Mouse (Mus musculus) lung, adult 2 months (tissue): ENCODE results near the gene 1700001O22Rik. TPM values are rescaled to one million over a fixed set of nuclear protein-coding genes. Genes with fewer than 3 reads are reported as not detected.

ENCODE experiments used
- DNase-seq: peaks from one replicate; pipeline ENCODE4 v3.0.0; 2022
- H3K4me1 ChIP-seq: fragments of 200-500 bp; 2 replicates; pipeline ENCODE4 v1.6.1; 2011; ENCODE audit warnings: low read length; ENCODE audit not compliant: control insufficient read depth, insufficient read depth
- H3K4me3 ChIP-seq: fragments of 200-500 bp; replicated peaks from 2 replicates; pipeline ENCODE3; 2011; ENCODE audit warnings: low read depth, mild to moderate bottlenecking, control low read depth, low read length; ENCODE audit errors: extremely low read depth
- CTCF ChIP-seq: fragments of 200-500 bp; IDR thresholded peaks from 2 replicates; pipeline ENCODE4 v1.5.1; 2011; ENCODE audit warnings: mild to moderate bottlenecking, low read length, control low read depth; ENCODE audit not compliant: insufficient read depth
- POLR2A ChIP-seq: fragments of 200-500 bp; IDR thresholded peaks from 2 replicates; pipeline ENCODE4 v1.6.1; 2011; ENCODE audit warnings: low read depth, mild to moderate bottlenecking, control low read depth, low read length, borderline replicate concordance; ENCODE audit errors: extremely low read depth
- WGBS: fragments of 180-500 bp; shearing (Covaris S2); methylation state at CpG from one replicate; pipeline ENCODE4 v1.1.7; 2018; 5-methylcytosine and 5-hydroxymethylcytosine counted together
- polyA plus RNA-seq: library from polyadenylated mRNA; depleted of rRNA; stranded (reverse); fragments of >200 nt; gene quantifications from 2 replicates; pipeline ENCODE4 v1.2.3, GENCODE M21; 2012

The 1700001O22Rik gene
- polyA plus RNA-seq, 1 experiment = 1.8 TPM

DNA sequence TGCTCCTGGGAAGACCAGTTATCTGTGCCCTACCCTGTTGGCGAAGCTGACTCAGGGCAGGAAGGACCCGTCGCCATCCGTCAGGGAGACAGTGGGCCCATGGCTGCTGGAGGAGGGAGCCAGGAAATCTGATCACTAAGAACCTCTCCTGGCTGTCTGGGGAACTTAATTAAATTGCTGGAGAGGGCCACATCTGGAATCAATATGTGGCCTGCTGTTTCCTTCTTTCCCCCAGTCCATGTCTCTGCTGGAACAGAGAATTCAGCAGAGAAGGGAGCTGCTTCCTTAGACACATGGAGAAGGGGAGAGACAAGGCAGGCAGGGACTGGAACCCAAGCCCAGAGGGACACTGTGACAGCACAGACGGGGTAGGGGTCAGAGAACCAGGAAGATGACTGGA, 30.2 kb upstream of the 1700001O22Rik start:
- Histone ChIP-seq H3K4me1 (no peaks in the 10 kb centered on the region), H3K4me3 (no peak overlapping the region)
- DNase-seq = no peak
- TF ChIP-seq POLR2A (no peak), CTCF (no peak)
- 66% methylated on average over 5 of the region's 5 CpGs for WGBS

DNA sequence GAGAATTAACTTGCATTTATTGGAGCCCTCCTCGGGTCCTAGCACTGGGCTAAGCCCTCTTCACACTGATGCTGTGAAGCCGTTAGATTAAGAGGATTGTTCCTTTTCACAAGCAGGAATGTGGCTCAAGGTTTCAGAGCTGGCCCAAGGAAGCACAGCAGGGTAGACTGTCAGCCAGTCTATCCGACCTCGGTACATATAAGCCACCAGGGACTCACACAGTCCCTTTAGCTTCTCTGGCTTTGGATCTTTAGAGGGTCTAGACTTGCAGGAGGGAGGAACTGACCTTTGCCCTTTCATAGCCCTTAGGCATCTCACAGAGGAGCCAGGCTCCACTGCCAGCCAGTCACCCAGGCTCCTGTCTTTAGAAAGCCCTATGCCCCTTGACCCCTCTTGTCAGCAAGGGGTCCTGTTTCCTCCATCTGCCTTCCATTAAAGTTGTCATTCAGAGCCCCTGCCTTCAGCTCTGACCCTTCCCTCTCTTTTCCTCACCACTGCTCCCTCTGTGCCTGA, 26.9 kb upstream of the 1700001O22Rik start, which contains the start of gene Asb6:
Gene Asb6 (minus strand): TSS at position 51 of the 513 bp plus-strand sequence.
- Histone ChIP-seq H3K4me1 (peaks cover 7% of the 10 kb centered on the region), H3K4me3 (no peak within 1 kb of the TSS)
- 42% methylated on average over 4 of the region's 4 CpGs for WGBS
- DNase-seq = no peak
- TF ChIP-seq CTCF (no peak), POLR2A (no peak)

DNA sequence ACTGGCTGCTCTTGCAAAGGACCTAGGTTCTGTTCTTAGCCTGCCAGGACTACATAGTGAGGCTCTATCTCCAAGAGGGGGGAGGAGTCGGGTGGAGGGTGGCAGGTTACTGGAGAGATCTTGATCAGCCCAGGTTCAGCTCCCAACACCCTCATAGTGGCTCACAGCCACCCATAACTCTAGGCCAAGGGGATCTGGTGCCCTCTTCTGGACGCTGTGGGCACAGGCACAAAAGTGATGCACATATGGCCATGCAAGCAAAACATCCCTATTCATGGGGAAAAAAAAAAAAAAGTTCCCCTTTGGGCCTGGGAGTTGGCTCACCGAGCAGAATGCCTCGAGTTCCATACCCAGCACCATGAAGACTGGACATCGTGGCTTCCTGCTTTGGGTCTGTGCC, 25.9 kb upstream of the 1700001O22Rik start:
- 40% methylated on average over 5 of the region's 5 CpGs for WGBS
- TF ChIP-seq CTCF (peak; percentile 50), POLR2A (no peak)
- Histone ChIP-seq H3K4me1 (peaks cover 7% of the 10 kb centered on the region), H3K4me3 (no peak overlapping the region)
- no peak for DNase-seq

DNA sequence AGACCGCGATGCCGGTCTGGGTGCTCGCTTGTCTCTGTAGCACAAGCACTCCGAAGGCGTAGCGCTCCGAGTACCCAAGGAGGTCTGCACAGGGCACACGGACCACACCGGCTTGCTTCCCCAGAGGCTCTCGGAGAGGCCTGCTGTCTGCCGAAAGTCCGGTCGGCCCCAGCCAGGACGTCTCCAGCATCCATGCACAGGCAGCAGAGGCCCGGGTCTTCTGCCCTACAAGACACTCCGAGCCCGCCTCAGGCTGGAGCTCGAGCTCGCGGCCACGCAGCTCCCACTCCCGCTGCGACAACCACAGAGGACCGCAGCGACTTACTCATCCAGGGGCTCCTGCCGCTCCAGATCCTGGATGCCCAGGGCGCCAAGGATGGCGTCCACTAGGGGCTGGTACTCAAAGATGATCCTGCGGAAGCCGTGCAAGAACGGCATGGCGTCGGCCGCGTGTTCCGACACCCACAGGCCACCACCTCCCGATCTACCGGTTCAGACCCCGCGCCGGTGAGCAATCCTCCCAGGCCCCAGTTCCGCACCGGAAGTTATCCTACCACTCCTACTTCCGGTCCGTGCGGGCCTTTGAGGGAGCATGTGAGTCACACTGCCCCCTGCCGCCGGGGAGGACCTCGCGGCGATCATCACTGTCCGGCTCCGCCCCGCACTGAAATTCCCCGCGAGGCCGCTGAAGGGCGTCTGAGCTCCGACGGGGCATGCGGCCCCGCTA, 24.5 kb upstream of the 1700001O22Rik start:
- TF ChIP-seq CTCF (peak; percentile 72), POLR2A (peak; percentile 79; the same call in 1 of the 2 replicates)
- Histone ChIP-seq H3K4me3 (peak overlapping the region; percentile 94), H3K4me1 (peaks cover 7% of the 10 kb centered on the region)
- WGBS = under 1% methylated on average over 63 of the region's 63 CpGs
- DNase-seq = peak; percentile 95

DNA sequence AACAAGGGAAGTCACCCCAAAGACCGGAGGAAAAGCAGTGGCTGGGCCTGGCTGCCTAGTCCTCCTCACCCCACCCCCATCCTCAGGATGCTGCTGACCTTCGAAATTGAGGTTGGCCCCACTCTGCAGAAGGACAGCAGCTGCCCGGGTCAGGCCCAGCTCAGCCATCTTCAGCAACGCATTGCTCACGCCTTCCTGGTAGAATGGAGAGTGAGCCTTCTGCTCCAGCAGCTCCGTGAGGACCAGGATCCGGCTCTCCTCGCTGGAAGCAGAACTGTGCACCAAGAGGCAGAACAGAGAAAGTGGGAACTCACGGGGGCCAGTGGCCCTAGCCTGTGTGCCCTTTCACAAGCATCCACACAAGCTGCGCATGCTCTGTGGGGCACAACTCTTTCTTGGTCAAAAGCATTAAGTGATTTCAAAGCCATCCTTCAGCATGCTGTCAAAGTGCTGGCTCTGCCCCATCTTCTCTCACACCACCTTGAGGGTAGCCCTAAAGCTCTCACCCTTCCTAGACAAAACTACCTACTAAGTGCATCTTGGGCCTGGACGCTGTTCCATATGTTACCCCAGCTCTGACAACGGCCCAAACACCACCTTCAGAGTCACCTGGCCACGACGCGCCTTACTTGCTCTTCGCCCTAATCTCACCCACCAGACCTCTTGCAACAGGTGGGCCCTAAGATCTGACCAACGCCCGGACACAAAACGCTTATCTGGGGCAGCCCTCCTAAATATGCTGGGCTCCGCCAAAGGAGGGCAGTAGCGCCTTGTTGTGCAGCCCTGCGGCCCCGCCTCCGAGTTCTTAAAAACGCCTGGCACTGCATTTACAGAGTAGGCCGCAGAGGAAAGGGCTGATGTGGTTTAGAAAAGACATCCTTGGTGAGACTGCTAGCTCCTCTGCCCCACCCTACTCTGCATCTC, 23.6 kb upstream of the 1700001O22Rik start:
- no peak for TF ChIP-seq POLR2A
- TF ChIP-seq CTCF = no peak
- H3K4me1 ChIP-seq = peaks cover 7% of the 10 kb centered on the region
- WGBS = 28% methylated on average over 26 of the region's 26 CpGs
- no peak for DNase-seq
- peak overlapping the region; percentile 94 for H3K4me3 ChIP-seq

DNA sequence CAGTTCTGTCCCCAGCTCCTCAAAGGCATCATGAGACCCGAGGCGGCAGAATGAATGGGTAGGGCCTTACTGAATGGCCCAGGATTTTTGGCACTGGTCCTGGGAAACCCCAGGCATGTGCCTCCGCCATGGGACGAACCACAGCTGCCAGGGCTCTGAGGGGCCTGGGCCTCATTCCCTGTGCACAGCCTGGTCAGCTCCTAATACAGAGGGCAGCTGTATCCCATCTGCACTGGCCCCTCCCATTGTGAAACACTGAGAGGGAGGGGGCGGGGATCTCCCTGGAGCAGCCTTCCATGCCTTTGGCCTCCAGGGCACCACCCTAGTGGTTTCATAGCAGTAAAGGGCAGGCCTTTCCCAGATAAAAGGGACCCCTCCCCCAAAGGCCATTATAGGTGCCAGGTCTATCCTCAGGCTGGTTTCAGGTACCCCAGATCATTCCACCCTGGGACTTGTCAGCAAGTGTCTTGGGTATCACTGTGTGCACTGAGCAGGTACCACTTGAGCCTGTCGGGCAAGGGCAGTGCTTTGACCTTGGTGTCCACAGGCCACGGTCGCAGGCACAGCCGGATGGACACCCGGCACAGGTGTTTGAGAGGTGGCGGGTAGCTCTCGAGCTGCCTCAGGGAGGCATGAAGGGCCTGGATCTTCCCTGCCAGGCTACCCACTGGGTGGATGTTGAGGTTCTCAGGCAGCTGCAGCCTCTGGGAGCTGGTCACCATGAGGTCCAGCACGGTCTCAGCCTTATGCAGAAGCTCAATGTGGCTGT, 20.1 kb upstream of the 1700001O22Rik start:
- Histone ChIP-seq H3K4me3 (no peak overlapping the region), H3K4me1 (peaks cover 7% of the 10 kb centered on the region)
- WGBS = 69% methylated on average over 13 of the region's 13 CpGs
- peak; percentile 43 for DNase-seq
- TF ChIP-seq POLR2A = no peak
- TF ChIP-seq CTCF = no peak

DNA sequence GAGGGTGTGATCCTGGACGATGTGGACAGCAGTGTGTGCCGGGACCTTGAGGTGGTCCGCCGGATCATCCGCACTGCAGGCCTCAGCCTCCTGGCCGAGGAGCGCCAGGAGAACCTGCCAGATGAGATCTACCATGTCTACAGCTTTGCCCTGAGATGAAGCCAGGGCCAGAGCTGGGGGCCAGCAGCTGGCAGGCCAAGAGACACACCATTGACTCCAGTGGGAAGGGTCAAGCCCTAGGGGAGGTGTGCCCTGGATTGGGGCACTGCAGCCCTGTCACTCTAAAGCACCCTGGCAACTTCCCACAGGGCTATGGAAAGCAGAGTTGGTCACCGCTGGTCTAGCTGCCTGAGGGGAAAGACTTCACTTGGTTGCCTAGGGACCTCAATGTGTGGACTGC, 19.0 kb upstream of the 1700001O22Rik start:
- 85% methylated on average over 8 of the region's 8 CpGs for WGBS
- DNase-seq = no peak
- Histone ChIP-seq H3K4me1 (peaks cover 7% of the 10 kb centered on the region), H3K4me3 (no peak overlapping the region)
- no peak for TF ChIP-seq POLR2A
- no peak for TF ChIP-seq CTCF

DNA sequence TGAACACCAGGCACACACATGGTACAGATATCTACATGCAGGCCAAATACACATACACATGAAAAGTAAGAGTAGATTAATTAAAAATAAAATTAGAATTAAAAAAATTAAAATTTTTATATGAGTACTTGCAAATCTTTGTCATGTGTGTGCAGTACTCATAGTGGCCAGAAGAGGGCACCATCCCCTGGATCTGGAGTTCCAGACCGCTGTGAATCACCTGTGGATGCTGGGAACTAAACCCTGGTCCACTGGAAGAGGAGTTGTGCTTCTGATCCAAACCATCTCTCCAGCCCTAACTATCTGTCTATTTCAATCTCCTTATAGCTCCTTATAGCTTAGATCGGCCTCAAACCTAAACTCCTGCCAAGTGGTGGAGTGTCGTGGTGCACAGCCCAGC, 17.6 kb upstream of the 1700001O22Rik start:
- H3K4me3 ChIP-seq = no peak overlapping the region
- TF ChIP-seq POLR2A (no peak), CTCF (peak; percentile 26; the same call in 1 of the 2 replicates)
- DNase-seq = no peak
- H3K4me1 ChIP-seq = no peaks in the 10 kb centered on the region
- WGBS = 93% methylated on average over 3 of the region's 3 CpGs

DNA sequence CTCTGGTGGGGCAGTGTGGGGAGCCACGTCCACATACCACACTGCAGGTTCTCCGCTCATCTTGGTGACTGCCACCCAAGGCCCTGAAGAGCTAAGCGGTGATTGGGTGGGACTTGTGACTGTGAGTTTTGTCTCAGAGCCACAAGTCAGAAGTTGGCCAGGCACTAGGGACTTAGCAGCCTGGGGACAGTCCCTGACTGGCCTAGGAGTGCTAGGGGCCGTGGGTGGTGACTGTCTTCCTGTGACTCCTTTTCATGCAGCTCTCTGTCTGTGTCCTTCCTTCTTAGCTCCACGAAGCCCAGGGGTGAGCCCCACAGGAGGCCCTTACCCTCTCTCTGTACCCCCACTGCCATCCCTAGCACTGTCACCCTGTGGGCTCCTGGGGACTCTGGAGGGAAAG, 16.4 kb upstream of the 1700001O22Rik start:
- 88% methylated on average over 5 of the region's 5 CpGs for WGBS
- DNase-seq = no peak
- no peak overlapping the region for H3K4me3 ChIP-seq

More for the DNA sequence above, 16.4 kb upstream of the 1700001O22Rik start:
- TF ChIP-seq CTCF = no peak
- H3K4me1 ChIP-seq = no peaks in the 10 kb centered on the region
